Mouse (Mus musculus): ENCODE data around the gene Ubap1l. TPM values are rescaled to one million over a fixed set of nuclear protein-coding genes. Genes with fewer than 3 reads are reported as not detected.

The Ubap1l gene
- total and polyA plus RNA-seq, 3 experiments = 0.13 TPM; not detected in 2

- in situ Hi-C loops (cut with MboI; ENCODE audit: low pct_ligation_motif_present, low pct_unique_long_range_greater_than_20kb, low sequenced_read_pairs) (no loop called here), dilution Hi-C loops (cut with MboI; ENCODE audit: extremely low pct_ligation_motif_present, extremely low pct_unique_long_range_greater_than_20kb, low sequenced_read_pairs) (no loop called here)
- Histone ChIP-seq H3K36me3 (replicated peaks in 1 of 2; ENCODE audit: control insufficient read depth in 1 of 2, insufficient read depth in 1 of 2, low read length in 1 of 2) (peaks cover 0 to 19% of the 10 kb centered on the region in 2 experiments), H3K79me2 (replicated peaks; ENCODE audit: control insufficient read depth, extremely low read depth, insufficient read depth, poor library complexity, severe bottlenecking) (no peaks in the 10 kb centered on the region), H3K4me1 (ENCODE audit: control insufficient read depth in 1 of 2, insufficient read depth in 2 of 2) (no peaks in the 10 kb centered on the region), H3K9ac (ENCODE audit: insufficient read depth, low read depth) (no peak overlapping the region), H3K27ac (ENCODE audit: insufficient read depth, low read depth) (no peak overlapping the region), H3K4me2 (ENCODE audit: insufficient read depth, low read depth, poor library complexity, severe bottlenecking) (no peak overlapping the region), H3K27me3 (replicated peaks) (no peaks in the 10 kb centered on the region), H3K4me3 (replicated peaks in 1 of 3; ENCODE audit: low read depth in 2 of 3, low read length in 2 of 3, poor library complexity in 1 of 3) (no peak overlapping the region), H3K9me3 (replicated peaks; ENCODE audit: low read length) (no peaks in the 10 kb centered on the region)
- TF ChIP-seq NELFE (IDR thresholded peaks at IDR 0.05; ENCODE audit: low read depth, low read length) (no peak), ZKSCAN1 (IDR thresholded peaks at IDR 0.05; ENCODE audit: borderline replicate concordance, low read depth, low read length) (no peak), JUN (IDR thresholded peaks at IDR 0.05; ENCODE audit: insufficient read depth, low read depth, low read length) (no peak), CHD2 (IDR thresholded peaks at IDR 0.05; ENCODE audit: low read length) (no peak)
- DNase-seq (ENCODE audit: extremely low read depth) = no peak
These were observed 10.9 kb downstream of the Ubap1l start for GRCm38 (mm10) chr9:65371756-65372155.

GRCm38 (mm10) chr9:65372449-65372848 is 11.6 kb downstream of the Ubap1l start:
- peak; percentile 35 for DNase-seq (ENCODE audit: extremely low read depth)
- Histone ChIP-seq H3K79me2 (replicated peaks; ENCODE audit: control insufficient read depth, extremely low read depth, insufficient read depth, poor library complexity, severe bottlenecking) (no peaks in the 10 kb centered on the region), H3K36me3 (replicated peaks in 1 of 2; ENCODE audit: control insufficient read depth in 1 of 2, insufficient read depth in 1 of 2, low read length in 1 of 2) (peaks cover 0 to 24% of the 10 kb centered on the region in 2 experiments), H3K9ac (ENCODE audit: insufficient read depth, low read depth) (no peak overlapping the region), H3K4me1 (ENCODE audit: control insufficient read depth in 1 of 2, insufficient read depth in 2 of 2) (no peaks in the 10 kb centered on the region), H3K4me3 (replicated peaks in 1 of 3; ENCODE audit: low read depth in 2 of 3, low read length in 2 of 3, poor library complexity in 1 of 3) (no peak overlapping the region), H3K9me3 (replicated peaks; ENCODE audit: low read length) (no peaks in the 10 kb centered on the region), H3K27me3 (replicated peaks) (no peaks in the 10 kb centered on the region), H3K27ac (ENCODE audit: insufficient read depth, low read depth) (no peak overlapping the region), H3K4me2 (ENCODE audit: insufficient read depth, low read depth, poor library complexity, severe bottlenecking) (no peak overlapping the region)
- dilution Hi-C loops (cut with MboI; ENCODE audit: extremely low pct_ligation_motif_present, extremely low pct_unique_long_range_greater_than_20kb, low sequenced_read_pairs) = no loop called here
- TF ChIP-seq USF2 (conservative IDR thresholded peaks at IDR 0.05; ENCODE audit: low read depth, low read length) (no peak), RAD21 (IDR thresholded peaks at IDR 0.05; ENCODE audit: low read depth, low read length) (peak; percentile 68), CTCF (conservative IDR thresholded peaks at IDR 0.05 in 1 of 2, IDR thresholded peaks at IDR 0.05 in 1 of 2; ENCODE audit: low read depth in 2 of 2, low read length in 2 of 2) (peak; percentile 9 to 77; a peak in 2 of 4 replicates), NELFE (IDR thresholded peaks at IDR 0.05; ENCODE audit: low read depth, low read length) (no peak), KAT2A (IDR thresholded peaks at IDR 0.05; ENCODE audit: insufficient replicate concordance, low read length) (no peak), CHD1 (IDR thresholded peaks at IDR 0.05; ENCODE audit: low read depth, low read length) (no peak), MAFK (IDR thresholded peaks at IDR 0.05; ENCODE audit: insufficient replicate concordance, low read length) (no peak), PAX5 (IDR thresholded peaks at IDR 0.05; ENCODE audit: low read length) (no peak), EP300 (IDR thresholded peaks at IDR 0.05; ENCODE audit: low read length) (no peak), SIN3A (IDR thresholded peaks at IDR 0.05; ENCODE audit: low read length) (no peak), ZMIZ1 (IDR thresholded peaks at IDR 0.05; ENCODE audit: low read depth, low read length) (no peak), MXI1 (IDR thresholded peaks at IDR 0.05; ENCODE audit: low read depth, low read length) (no peak), SMC3 (IDR thresholded peaks at IDR 0.05; ENCODE audit: low read depth, low read length) (peak; percentile 58), IRF4 (IDR thresholded peaks at IDR 0.05; ENCODE audit: low read depth, low read length) (no peak), MAX (IDR thresholded peaks at IDR 0.05; ENCODE audit: low read length) (no peak)
- in situ Hi-C loops (cut with MboI; ENCODE audit: low pct_ligation_motif_present, low pct_unique_long_range_greater_than_20kb, low sequenced_read_pairs) = no loop called here

Data from CH12.LX (cell line).